Mouse (Mus musculus) heart, postnatal 25 days (tissue): ENCODE measurements around the gene Gm5286. TPM values are rescaled to one million over a fixed set of nuclear protein-coding genes. Genes with fewer than 3 reads are reported as not detected.
"Not testable (repeated sequence)": the region's sequence is repeated elsewhere in the genome, so short reads cannot be mapped to it uniquely, and the experiment has no call there.

ENCODE experiments used
- DNase-seq: peaks from one replicate; pipeline ENCODE4 v3.0.0; 2022; ENCODE audit warnings: low spot score
- intact Hi-C: fragments of 180-260 bp; cut with DNase I; formaldehyde crosslinking; loops from one replicate; pipeline ENCODE4 v1.15.1; 2025
- total RNA-seq, 2 experiments: library from RNA; stranded (reverse); gene quantifications; 2 replicates each; pipeline ENCODE4 v1.2.3; 2021

The Gm5286 gene
- total RNA-seq = not detected

DNA sequence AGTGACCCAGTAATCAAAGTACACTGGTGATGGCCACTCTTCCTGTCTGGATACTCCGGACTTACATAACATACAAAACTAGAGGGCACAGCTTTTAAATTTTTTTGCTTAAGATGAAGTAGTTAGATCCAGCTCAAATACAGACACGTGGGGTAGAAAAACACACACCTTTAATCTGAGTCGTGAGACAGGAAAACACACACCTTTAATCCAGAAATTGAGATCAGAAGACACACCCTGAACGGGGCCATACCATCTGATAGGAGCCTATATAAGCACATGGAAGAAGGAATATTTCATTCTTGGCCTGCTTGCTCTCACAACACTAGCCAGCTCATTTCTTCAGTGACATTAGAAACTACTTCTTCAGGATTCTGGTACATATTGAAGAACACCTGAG is at the start of gene Gm5286:
Gm5286 (plus strand) TSS at position 301 of the 400 bp plus-strand sequence.
- intact Hi-C loops, DNase-seq: not testable (repeated sequence)

DNA sequence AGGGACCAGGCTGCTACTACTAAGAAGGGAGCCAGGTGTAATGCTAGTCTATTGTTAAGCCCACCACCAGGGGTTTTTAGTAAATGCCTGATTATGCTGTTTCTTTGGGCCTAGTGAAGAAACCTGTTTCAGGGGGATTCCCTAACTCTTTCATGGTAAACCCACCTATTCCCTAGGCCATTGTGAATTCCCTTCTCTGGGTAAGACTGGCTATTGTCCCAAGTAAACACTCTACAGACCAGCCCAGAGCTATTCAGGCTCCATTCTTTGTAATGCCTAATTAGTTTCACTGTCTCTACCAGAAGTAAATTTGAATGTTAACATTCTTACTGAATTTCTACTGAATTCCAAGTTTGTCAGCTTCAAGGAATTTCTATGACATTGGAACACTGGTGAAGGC is 29.2 kb upstream of the Gm5286 start:
- intact Hi-C loops, DNase-seq: not testable (repeated sequence)

DNA sequence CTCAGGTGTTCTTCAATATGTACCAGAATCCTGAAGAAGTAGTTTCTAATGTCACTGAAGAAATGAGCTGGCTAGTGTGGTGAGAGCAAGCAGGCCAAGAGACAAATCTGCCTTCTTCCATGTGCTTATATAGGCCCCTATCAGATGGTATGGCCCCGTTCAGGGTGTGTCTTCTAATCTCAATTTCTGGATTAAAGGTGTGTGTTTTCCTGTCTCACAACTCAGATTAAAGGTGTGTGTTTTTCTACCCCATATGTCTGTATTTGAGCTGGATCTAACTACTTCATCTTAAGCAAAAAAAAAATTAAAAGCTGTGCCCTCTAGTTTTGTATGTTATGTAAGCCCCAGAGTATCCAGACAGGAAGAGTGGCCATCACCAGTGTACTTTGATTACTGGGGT is 18.4 kb upstream of the Gm5286 start, which contains the start of gene Gm10696:
Gm10696 (minus strand) TSS at position 101 of the 400 bp plus-strand sequence.
- intact Hi-C loops, DNase-seq: not testable (repeated sequence)

Other genes with a start within 250 kb of the Gm5286 start
- gene Tdpoz5, start 235.4 kb upstream of the Gm5286 start, total RNA-seq = not detected
- gene Gm9125, start 141.8 kb upstream of the Gm5286 start, total RNA-seq = not detected
- not detected for gene Gm10697, start 124.1 kb upstream of the Gm5286 start, total RNA-seq
- gene Gm10696, start 18.5 kb upstream of the Gm5286 start, total RNA-seq = not detected
- not detected for gene Gm4778, start 67.3 kb downstream of the Gm5286 start, total RNA-seq
- gene Them4, start 113.4 kb downstream of the Gm5286 start, total RNA-seq = 10 to 100 TPM; 17.5 TPM
- gene Them5, start 145.4 kb downstream of the Gm5286 start, total RNA-seq = not detected
- gene C2cd4d, start 165.7 kb downstream of the Gm5286 start, total RNA-seq = not detected
- 10 to 100 TPM; 22.3 to 38.7 TPM for gene Rorc, start 176.1 kb downstream of the Gm5286 start, total RNA-seq
- under 1 TPM; 0.06 to 0.08 TPM for gene Lingo4, start 201.8 kb downstream of the Gm5286 start, total RNA-seq
- 1 to 10 TPM; 3.2 to 3.6 TPM for gene Tdrkh, start 216.6 kb downstream of the Gm5286 start, total RNA-seq
- gene Mrpl9, start 246.6 kb downstream of the Gm5286 start, total RNA-seq = 10 to 100 TPM; 70.7 to 70.9 TPM
- gene Oaz3, start 247.2 kb downstream of the Gm5286 start, total RNA-seq = not detected